Mouse (Mus musculus): ENCODE measurements around the gene Lrmda. TPM values are rescaled to one million over a fixed set of nuclear protein-coding genes. Genes with fewer than 3 reads are reported as not detected.

Lrmda gene
- 0.86 and 0.94 TPM in 2 replicates for polyA plus RNA-seq (2015; fragmentation: Nextera tagmentation; extraction: Ambion mirVana)

DNA sequence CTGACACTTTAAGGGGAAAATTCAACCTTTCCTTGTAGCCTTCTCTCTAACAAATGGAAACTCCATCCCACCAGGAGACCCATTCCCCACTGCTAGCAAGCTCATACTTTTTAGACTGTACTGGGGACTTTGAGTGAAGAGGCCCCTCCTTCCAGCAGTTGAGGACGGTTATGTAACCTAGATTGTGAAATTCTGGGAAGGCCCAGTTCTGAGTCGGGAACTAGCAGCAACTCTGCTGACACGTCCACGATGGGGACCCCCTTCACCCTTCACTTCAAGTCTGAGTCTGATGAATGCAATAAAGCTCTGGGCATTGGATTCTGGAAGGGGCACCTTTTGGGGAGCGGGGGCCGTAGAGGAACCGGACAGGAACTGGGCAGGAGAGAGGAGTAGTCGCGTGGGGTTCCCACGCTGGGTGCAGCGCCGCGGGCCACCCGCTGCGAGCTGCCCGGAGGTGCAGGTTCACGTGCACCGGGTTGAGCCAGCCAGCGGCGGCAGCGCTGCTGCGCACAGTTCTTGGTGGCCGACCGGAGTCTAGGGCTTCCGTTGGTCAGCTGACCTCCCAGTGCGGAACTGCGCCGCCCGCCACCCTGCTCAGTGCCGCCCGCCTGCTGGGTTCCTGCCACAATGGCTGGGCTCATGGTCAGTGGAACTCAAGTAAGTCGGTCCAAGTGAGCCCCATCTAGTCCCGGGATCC lies at the start of gene Lrmda:
TSS of gene Lrmda (plus strand) at position 461 of the 697 bp plus-strand sequence.
- peak within 1 kb of the TSS; percentile 46; the same call in 1 of the 2 replicates for H3K27ac ChIP-seq (ENCODE audit: low read length)
- peaks cover 10% of the 10 kb centered on the region for H3K4me1 ChIP-seq (ENCODE audit: control insufficient read depth, insufficient read depth, low read length)
- ATAC-seq (ENCODE audit: insufficient read depth, low FRiP score), result peak; percentile 86

DNA sequence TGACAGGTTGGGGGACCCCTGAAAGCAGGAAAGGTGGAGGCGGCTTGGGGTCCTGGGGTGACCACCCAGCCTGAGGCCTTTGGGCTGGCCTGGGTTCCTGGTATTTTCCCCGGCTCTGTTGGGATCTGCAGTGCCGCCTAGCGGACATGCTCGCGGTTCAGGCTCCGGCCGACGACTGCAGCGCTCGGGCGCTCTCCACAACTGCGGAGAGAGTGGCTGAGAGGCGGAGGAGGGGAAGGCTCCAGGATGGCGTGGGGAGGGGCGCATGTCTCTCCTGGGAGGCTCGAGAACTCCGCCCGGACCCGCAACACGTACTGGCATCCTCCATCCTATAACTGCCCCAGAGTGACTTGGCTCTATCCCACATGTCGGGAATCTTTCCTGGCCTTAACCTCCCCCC lies 38.0 kb upstream of the Lrmda start:
- 0 out of 2 replicates have a peak, but pooled peaks cover 5% of the 10 kb centered on the region for H3K36me3 ChIP-seq (ENCODE audit: control insufficient read depth, insufficient read depth, low read length)
- H3K27ac ChIP-seq (ENCODE audit: low read length), result peak overlapping the region; percentile 88
- H3K4me2 ChIP-seq (ENCODE audit: low read depth, low read length), result peak overlapping the region; percentile 94
- H3K4me1 ChIP-seq (ENCODE audit: control insufficient read depth, insufficient read depth, low read length), result peaks cover 12% of the 10 kb centered on the region
- under 1% methylated on average over 22 of the region's 22 CpGs for WGBS
- H3K9ac ChIP-seq (ENCODE audit: low read length), result peak overlapping the region; percentile 48
- peaks cover 4% of the 10 kb centered on the region; the same call in 1 of the 2 replicates for H3K9me3 ChIP-seq (replicated peaks; ENCODE audit: control insufficient read depth, low read length)
- peak; percentile 89 for ATAC-seq (ENCODE audit: insufficient read depth, low FRiP score)
- H3K27me3 ChIP-seq (ENCODE audit: control insufficient read depth, insufficient read depth, low read length), result no peaks in the 10 kb centered on the region
- H3K4me3 ChIP-seq (replicated peaks; ENCODE audit: low read length), result peak overlapping the region; percentile 34

More for the DNA sequence above, at the start of gene Lrmda:
- peak within 1 kb of the TSS; percentile 50 for H3K4me3 ChIP-seq (replicated peaks; ENCODE audit: low read length)
- peak within 1 kb of the TSS; percentile 78 for H3K4me2 ChIP-seq (ENCODE audit: low read depth, low read length)
- H3K9ac ChIP-seq (ENCODE audit: low read length), result peak within 1 kb of the TSS; percentile 77
- H3K9me3 ChIP-seq (replicated peaks; ENCODE audit: control insufficient read depth, low read length), result no peaks in the 10 kb centered on the region
- H3K27me3 ChIP-seq (ENCODE audit: control insufficient read depth, insufficient read depth, low read length), result no peaks in the 10 kb centered on the region
- WGBS, result 3% methylated on average over 33 of the region's 33 CpGs
- no peaks in the 10 kb centered on the region for H3K36me3 ChIP-seq (ENCODE audit: control insufficient read depth, insufficient read depth, low read length)

DNA sequence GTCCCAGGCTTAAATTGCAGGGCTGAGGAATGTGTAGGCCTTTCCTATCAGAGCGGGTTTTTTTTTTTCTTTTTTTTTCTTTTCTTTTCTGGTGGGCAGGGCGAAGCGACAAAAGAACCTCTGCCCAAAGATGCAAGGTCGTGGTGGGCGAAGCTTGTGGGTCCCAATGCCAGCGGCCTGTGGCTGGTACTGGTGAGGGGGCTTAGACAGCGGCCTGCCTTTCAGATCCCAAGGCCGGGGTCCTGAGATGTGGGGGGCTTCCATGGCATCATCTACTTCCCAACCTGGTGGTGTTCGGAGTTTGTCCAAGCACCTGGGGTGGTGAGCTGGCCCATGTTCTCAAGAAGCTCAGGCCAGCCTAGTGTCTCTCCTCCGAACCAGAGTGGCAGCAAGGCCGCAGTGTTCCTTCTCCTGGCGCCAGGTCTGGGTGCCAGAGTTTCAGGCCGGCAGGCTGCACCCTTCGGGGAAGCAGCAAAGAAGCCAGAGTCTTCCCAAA lies 37.4 kb upstream of the Lrmda start:
- Histone ChIP-seq H3K9me3 (replicated peaks; ENCODE audit: control insufficient read depth, low read length) (no peaks in the 10 kb centered on the region), H3K27me3 (ENCODE audit: control insufficient read depth, insufficient read depth, low read length) (no peaks in the 10 kb centered on the region), H3K4me1 (ENCODE audit: control insufficient read depth, insufficient read depth, low read length) (peaks cover 12% of the 10 kb centered on the region), H3K36me3 (ENCODE audit: control insufficient read depth, insufficient read depth, low read length) (0 out of 2 replicates have a peak, but pooled peaks cover 5% of the 10 kb centered on the region), H3K4me2 (ENCODE audit: low read depth, low read length) (peak overlapping the region; percentile 94), H3K27ac (ENCODE audit: low read length) (peak overlapping the region; percentile 88), H3K4me3 (replicated peaks; ENCODE audit: low read length) (peak overlapping the region; percentile 55), H3K9ac (ENCODE audit: low read length) (peak overlapping the region; percentile 87)
- no peak for ATAC-seq (ENCODE audit: insufficient read depth, low FRiP score)
- WGBS, result 41% methylated on average over 14 of the region's 14 CpGs

DNA sequence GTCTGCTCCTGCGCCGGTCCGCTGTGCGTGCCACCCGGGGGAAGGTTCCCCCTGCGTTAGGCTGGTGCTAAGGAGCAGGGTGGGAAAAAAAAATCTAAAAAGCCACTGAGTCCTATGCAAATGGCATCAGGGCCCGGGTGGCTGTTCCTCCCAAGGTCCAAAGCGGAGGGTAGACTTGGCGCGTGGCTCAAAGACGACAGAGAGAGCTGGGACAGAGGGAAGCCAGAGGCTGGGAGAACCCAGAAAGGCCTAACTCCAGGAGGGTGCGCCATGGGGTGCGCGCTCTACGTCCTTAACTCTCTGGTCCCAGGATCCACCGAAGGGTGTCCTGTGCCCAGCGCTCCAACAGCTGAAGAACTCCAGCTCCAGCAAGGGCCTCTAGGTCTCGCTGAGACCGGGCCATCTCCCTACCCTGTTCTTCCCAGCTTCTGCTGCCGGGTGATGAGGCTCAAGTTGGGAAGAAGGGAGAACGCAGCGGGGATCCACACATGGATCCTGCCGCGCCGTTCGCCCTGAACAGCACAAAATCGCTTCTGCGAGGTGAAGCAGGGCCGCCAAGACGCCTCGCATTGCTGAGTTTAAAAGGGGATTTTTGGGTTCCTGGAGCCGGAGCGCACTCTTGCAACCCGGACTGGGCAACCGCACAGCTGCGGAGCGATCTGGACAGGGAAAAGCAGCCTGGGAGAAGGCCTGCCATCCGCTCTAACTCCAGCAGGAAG lies 36.8 kb upstream of the Lrmda start:
- H3K27ac ChIP-seq (ENCODE audit: low read length), result peak overlapping the region; percentile 88
- H3K36me3 ChIP-seq (ENCODE audit: control insufficient read depth, insufficient read depth, low read length), result 0 out of 2 replicates have a peak, but pooled peaks cover 5% of the 10 kb centered on the region
- no peaks in the 10 kb centered on the region for H3K27me3 ChIP-seq (ENCODE audit: control insufficient read depth, insufficient read depth, low read length)
- peak overlapping the region; percentile 94 for H3K4me2 ChIP-seq (ENCODE audit: low read depth, low read length)
- H3K4me3 ChIP-seq (replicated peaks; ENCODE audit: low read length), result peak overlapping the region; percentile 55
- peaks cover 12% of the 10 kb centered on the region for H3K4me1 ChIP-seq (ENCODE audit: control insufficient read depth, insufficient read depth, low read length)
- WGBS, result 19% methylated on average over 38 of the region's 38 CpGs
- no peaks in the 10 kb centered on the region for H3K9me3 ChIP-seq (replicated peaks; ENCODE audit: control insufficient read depth, low read length)
- H3K9ac ChIP-seq (ENCODE audit: low read length), result peak overlapping the region; percentile 87
- no peak for ATAC-seq (ENCODE audit: insufficient read depth, low FRiP score)

DNA sequence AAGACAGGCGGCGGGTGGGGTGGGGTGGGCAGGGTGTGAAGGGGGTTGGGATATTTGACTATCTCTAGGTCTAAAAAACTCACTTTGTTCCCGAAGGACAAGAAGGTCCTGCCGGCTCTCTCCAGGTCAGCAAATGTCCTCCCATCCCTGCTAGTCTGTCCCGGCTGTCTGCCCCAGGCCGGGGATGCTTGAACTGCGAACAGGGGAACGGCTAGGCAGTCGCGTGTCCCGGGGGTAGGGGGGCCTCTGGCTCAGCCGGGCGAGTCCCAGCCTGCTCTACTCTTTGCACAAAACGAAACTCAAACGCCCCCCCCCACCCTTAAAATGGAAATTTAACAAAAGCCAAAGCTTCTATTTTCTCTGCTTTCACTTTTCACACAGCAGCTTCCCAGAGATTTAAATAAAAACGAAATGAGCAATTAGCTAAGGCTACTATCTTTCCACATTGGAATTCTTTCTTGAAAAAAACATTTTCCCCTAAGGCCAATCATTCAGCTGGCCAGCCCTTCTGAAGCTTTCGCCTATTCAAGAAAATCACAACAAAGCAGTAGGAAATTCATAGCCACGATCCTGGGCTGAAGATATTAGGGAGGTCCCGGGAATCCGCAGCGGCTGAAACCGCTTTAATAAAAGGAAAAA lies 36.1 kb upstream of the Lrmda start:
- ATAC-seq (ENCODE audit: insufficient read depth, low FRiP score), result no peak
- no peaks in the 10 kb centered on the region for H3K9me3 ChIP-seq (replicated peaks; ENCODE audit: control insufficient read depth, low read length)
- peak overlapping the region; percentile 88 for H3K27ac ChIP-seq (ENCODE audit: low read length)
- peak overlapping the region; percentile 55 for H3K4me3 ChIP-seq (replicated peaks; ENCODE audit: low read length)
- H3K4me2 ChIP-seq (ENCODE audit: low read depth, low read length), result peak overlapping the region; percentile 94
- no peaks in the 10 kb centered on the region for H3K27me3 ChIP-seq (ENCODE audit: control insufficient read depth, insufficient read depth, low read length)
- H3K9ac ChIP-seq (ENCODE audit: low read length), result peak overlapping the region; percentile 87
- H3K4me1 ChIP-seq (ENCODE audit: control insufficient read depth, insufficient read depth, low read length), result peaks cover 12% of the 10 kb centered on the region
- 0 out of 2 replicates have a peak, but pooled peaks cover 5% of the 10 kb centered on the region for H3K36me3 ChIP-seq (ENCODE audit: control insufficient read depth, insufficient read depth, low read length)
- 7% methylated on average over 22 of the region's 22 CpGs for WGBS

DNA sequence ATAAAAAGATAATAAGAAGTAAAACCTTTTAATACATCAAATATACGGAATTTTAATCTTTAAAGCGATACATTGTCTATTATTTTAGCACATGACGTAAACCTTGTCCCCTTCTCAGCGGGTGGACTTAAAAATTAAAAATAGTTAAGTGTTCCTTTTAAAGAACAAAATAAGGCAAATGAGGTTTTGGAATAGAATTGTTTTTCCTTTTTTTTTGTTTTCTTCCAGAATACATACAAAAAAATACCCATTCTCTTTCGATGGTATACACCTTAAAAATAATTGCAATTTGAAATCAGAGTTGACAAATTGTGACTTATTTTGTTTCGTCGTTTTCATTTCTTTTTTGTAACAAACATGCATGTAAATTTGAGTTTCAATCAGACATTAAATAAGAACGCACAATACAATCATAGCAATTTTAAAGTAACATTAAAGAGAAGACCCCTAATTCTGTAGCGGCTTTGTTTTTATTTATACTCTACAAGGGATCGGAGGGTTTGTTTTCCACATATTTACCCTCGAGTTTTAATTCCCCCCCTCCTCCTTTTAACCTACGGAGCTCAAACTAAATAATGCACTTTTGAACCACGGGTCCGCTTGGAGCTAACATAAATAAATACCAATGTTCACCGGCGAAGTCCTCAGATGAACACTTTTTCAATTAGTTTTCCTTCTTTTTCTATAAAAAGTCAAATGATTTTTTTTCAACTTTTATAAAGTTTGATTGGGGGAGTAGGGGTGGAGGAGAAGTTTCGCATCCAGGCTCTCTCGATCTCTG lies 35.4 kb upstream of the Lrmda start:
- peak overlapping the region; percentile 98 for H3K4me3 ChIP-seq (replicated peaks; ENCODE audit: low read length)
- H3K4me2 ChIP-seq (ENCODE audit: low read depth, low read length), result peak overlapping the region; percentile 94
- peaks cover 12% of the 10 kb centered on the region for H3K4me1 ChIP-seq (ENCODE audit: control insufficient read depth, insufficient read depth, low read length)
- H3K9me3 ChIP-seq (replicated peaks; ENCODE audit: control insufficient read depth, low read length), result no peaks in the 10 kb centered on the region
- H3K9ac ChIP-seq (ENCODE audit: low read length), result peak overlapping the region; percentile 99
- WGBS, result 13% methylated on average over 18 of the region's 18 CpGs
- ATAC-seq (ENCODE audit: insufficient read depth, low FRiP score), result no peak
- H3K36me3 ChIP-seq (ENCODE audit: control insufficient read depth, insufficient read depth, low read length), result 0 out of 2 replicates have a peak, but pooled peaks cover 5% of the 10 kb centered on the region
- no peaks in the 10 kb centered on the region for H3K27me3 ChIP-seq (ENCODE audit: control insufficient read depth, insufficient read depth, low read length)
- H3K27ac ChIP-seq (ENCODE audit: low read length), result peak overlapping the region; percentile 99

DNA sequence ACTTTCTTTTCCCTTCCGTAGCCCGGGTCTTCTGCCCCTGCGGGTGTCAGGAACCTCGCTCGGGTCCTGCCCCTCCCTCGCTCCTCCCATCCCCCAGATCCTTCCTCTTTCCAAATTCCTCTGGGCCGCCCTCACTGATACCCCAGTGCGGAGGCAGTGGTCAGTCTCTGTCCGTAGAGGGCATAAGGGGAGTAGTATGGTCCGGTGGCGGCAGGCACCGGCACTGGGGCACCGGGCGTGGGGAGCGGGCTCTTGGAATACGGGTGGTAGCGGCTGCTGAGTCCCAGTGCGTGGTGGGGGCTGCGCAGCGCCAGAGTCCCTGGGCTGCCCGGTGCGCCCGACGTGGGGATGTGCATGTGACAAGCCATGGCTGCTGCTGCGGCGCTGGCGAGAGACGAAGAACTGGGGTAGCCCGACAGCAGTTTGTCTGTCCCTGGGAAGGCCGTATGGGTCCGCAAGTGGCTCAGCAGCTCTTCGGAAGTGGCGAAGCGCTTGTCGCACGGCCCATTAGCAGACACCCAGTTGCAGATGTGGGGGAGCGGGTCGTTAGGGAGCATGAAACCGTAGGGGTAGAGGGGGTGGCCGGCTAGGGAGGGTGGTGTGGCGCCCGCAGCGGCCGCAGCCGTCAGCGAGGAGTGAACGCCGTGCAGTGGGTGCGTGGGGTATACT lies 34.6 kb upstream of the Lrmda start:
- Histone ChIP-seq H3K27ac (ENCODE audit: low read length) (peak overlapping the region; percentile 99), H3K4me2 (ENCODE audit: low read depth, low read length) (peak overlapping the region; percentile 86), H3K4me1 (ENCODE audit: control insufficient read depth, insufficient read depth, low read length) (peaks cover 12% of the 10 kb centered on the region), H3K27me3 (ENCODE audit: control insufficient read depth, insufficient read depth, low read length) (no peaks in the 10 kb centered on the region), H3K36me3 (ENCODE audit: control insufficient read depth, insufficient read depth, low read length) (0 out of 2 replicates have a peak, but pooled peaks cover 5% of the 10 kb centered on the region), H3K9ac (ENCODE audit: low read length) (peak overlapping the region; percentile 99), H3K9me3 (replicated peaks; ENCODE audit: control insufficient read depth, low read length) (no peaks in the 10 kb centered on the region), H3K4me3 (replicated peaks; ENCODE audit: low read length) (peak overlapping the region; percentile 98)
- 3% methylated on average over 49 of the region's 49 CpGs for WGBS
- ATAC-seq (ENCODE audit: insufficient read depth, low FRiP score), result no peak

DNA sequence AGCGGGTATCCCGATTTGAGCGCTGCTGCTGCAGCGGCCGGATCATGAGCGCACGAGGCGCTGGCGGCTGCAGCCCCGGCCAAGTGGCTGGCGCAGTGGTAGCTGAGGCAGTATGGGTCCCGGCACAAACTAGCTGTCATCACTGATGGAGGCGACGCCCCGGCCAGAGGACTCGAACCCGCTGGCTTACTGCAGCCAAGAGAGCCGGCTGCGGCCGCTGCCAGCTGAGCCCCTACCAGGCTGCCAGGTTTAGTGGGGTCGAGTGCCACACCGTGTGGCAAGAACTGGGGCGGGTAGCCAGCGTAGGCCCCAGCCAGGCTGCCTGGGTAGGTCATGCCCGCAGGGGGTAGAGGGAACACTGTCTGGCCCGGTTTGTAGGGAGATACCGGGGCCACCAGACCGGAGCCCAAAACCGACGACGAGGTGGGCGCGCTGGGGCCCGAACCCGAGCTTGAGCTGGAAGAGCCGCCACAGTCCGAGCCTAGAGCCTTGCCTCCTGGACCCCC lies 34.0 kb upstream of the Lrmda start:
- ATAC-seq (ENCODE audit: insufficient read depth, low FRiP score), result no peak
- Histone ChIP-seq H3K9ac (ENCODE audit: low read length) (peak overlapping the region; percentile 99), H3K9me3 (replicated peaks; ENCODE audit: control insufficient read depth, low read length) (no peaks in the 10 kb centered on the region), H3K36me3 (ENCODE audit: control insufficient read depth, insufficient read depth, low read length) (0 out of 2 replicates have a peak, but pooled peaks cover 5% of the 10 kb centered on the region), H3K4me1 (ENCODE audit: control insufficient read depth, insufficient read depth, low read length) (peaks cover 12% of the 10 kb centered on the region), H3K4me2 (ENCODE audit: low read depth, low read length) (peak overlapping the region; percentile 86), H3K27me3 (ENCODE audit: control insufficient read depth, insufficient read depth, low read length) (no peaks in the 10 kb centered on the region), H3K4me3 (replicated peaks; ENCODE audit: low read length) (peak overlapping the region; percentile 98), H3K27ac (ENCODE audit: low read length) (peak overlapping the region; percentile 99)
- 3% methylated on average over 37 of the region's 37 CpGs for WGBS
